ENCODE assay signal across 8 mouse cellular contexts in the genomic region with DNA sequence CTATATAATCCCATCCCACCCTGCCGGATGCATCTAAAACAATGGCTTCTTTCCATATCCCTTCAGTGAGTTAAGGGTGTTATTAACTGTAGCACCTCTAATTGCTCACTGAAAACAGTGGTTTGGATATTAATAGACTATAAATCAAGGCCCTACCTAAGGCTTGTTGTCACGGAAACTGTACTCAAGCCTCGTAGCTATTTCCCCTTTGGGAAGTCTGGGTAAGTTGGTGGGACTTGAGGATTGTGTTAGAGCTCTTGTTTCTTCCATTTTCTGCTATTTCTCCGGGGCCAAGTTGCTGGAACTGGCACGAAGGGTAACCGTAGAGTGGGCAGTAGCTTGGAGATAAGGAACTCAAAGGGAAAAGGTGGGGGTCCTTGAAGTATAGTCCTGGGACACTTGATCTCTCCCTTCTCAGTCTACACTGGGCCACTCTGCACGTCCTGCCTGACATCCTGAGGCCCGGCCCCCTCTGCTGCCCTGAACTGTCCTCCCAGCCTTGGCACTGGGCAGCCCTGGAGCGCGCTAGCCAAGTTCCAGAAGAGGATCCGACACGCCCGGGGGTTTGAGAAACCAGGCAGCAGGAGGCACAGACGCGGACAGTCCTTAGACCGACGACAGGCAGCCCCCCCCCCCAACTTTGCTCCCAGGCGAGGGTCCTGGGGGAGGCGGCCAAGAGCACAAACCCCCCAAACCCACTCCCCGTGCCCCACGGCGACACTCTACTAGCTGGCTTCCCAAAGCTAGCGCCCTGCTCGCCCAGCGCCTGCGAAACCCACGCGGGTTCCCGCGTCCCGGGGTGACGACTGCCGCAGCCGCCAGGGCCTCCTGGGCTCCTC. TPM values are rescaled to one million over a fixed set of nuclear protein-coding genes. Genes with fewer than 3 reads are reported as not detected.
A peak's percentile ranks its signal among the peaks of the same experiment; 100 is the strongest.
DNase-seq lines count a peak whose midpoint lies in the region; ATAC-seq and TF ChIP-seq lines count a peak whose summit lies in the region.

No protein-coding gene starts in this region.

- no peaks in the 10 kb centered on the region for H3K36me3 ChIP-seq in forebrain, embryonic 10.5 days (replicated peaks)
- no peaks in the 10 kb centered on the region for H3K36me3 ChIP-seq in spleen, adult 2 months (ENCODE audit: control insufficient read depth, insufficient read depth, low read length)

- TF ChIP-seq CTCF in spleen, adult 2 months (IDR thresholded peaks at IDR 0.05; ENCODE audit: extremely low read depth, insufficient read depth, insufficient read length, insufficient replicate concordance): no peak

- H3K27ac ChIP-seq in forebrain, embryonic 10.5 days: peak overlapping the region; percentile 84
- H3K27ac ChIP-seq in spleen, adult 2 months (ENCODE audit: insufficient read depth, low read length): peak overlapping the region; percentile 5; the same call in 1 of the 2 replicates

- H3K4me3 ChIP-seq in forebrain, embryonic 10.5 days: peak overlapping the region; percentile 84
- H3K4me3 ChIP-seq in spleen, adult 2 months (ENCODE audit: extremely low read depth, insufficient read depth, insufficient read length): peak overlapping the region; percentile 77

- DNase-seq in adrenal gland, adult 18-20 months (ENCODE audit: low spot score in 2 of 2): peak; percentile 38 to 44
- DNase-seq in c-Kit-positive CD71-positive TER-119-positive erythroid progenitor cells, embryonic 14.5 days (ENCODE audit: low spot score): peak; percentile 40
- DNase-seq in forebrain, embryonic 10.5 days (ENCODE audit: extremely low spot score, low spot score): peak; percentile 31
- DNase-seq in heart, postnatal 10 days: peak; percentile 81 to 85
- DNase-seq in kidney, postnatal 25 days: peak; percentile 41 to 58
- DNase-seq in lung, postnatal 25 days (ENCODE audit: low spot score): peak; percentile 14
- no peak for DNase-seq in spleen, adult 2 months (ENCODE audit: low read depth in 1 of 2, low spot score in 2 of 2)

- TF ChIP-seq POLR2A in spleen, adult 2 months (IDR thresholded peaks at IDR 0.05; ENCODE audit: low read depth, low read length): no peak

- peaks cover 29% of the 10 kb centered on the region for H3K4me1 ChIP-seq in forebrain, embryonic 10.5 days
- peaks cover 7% of the 10 kb centered on the region for H3K4me1 ChIP-seq in spleen, adult 2 months (ENCODE audit: control insufficient read depth, insufficient read depth, insufficient read length)

- intact Hi-C loops in heart, postnatal 10 days (cut with DNase I): loop anchor here (2.0 to 5.0 kb wide), 2 partner anchors 37 to 58 kb away; no protein-coding TSS in a partner anchor

- no peaks in the 10 kb centered on the region for H3K9me3 ChIP-seq in forebrain, embryonic 10.5 days

- ATAC-seq in CD4-positive, CD25-positive, alpha-beta regulatory T cell, adult 4 months: no peak

- WGBS in forebrain, embryonic 10.5 days: 3% methylated on average over 34 of the region's 34 CpGs
- 10% methylated on average over 34 of the region's 34 CpGs for WGBS in spleen, adult 2 months

- H3K27me3 ChIP-seq in forebrain, embryonic 10.5 days (ENCODE audit: poor library complexity, severe bottlenecking): peaks cover 100% of the 10 kb centered on the region
- H3K27me3 ChIP-seq in spleen, adult 2 months (ENCODE audit: control insufficient read depth, insufficient read depth, low read length): peaks cover 18% of the 10 kb centered on the region

RNA-seq across cellular contexts. Expression of gene Sptb, which starts 1.2 kb away (rescaled TPM):
- total RNA-seq in adrenal gland, adult 18-20 months (2021): 10 to 100 TPM in 1 of 2 experiments, 1 to 10 TPM in 1; 9.8 to 51.4 TPM
- polyA plus RNA-seq in forebrain, embryonic 10.5 days (2016; fragmentation: Nextera tagmentation; extraction: Ambion mirVana): 3.5 and 5.4 TPM in 2 replicates
- total RNA-seq in heart, postnatal 10 days (2021): 10 to 100 TPM; 59.0 to 60.3 TPM
- 18.1 and 18.9 TPM in 2 replicates for polyA plus RNA-seq in spleen, adult 2 months (2012; rRNA removed)
- under 1 TPM; 0.23 to 0.44 TPM for polyA plus RNA-seq in CD4-positive, CD25-positive, alpha-beta regulatory T cell, adult 4 months (2017; shearing (Covaris generic))

RNA-seq across cellular contexts. Expression of gene Churc1, which starts 56.2 kb away (rescaled TPM):
- total RNA-seq in adrenal gland, adult 18-20 months (2021): 10 to 100 TPM; 74.5 to 78.6 TPM
- polyA plus RNA-seq in forebrain, embryonic 10.5 days (2016; fragmentation: Nextera tagmentation; extraction: Ambion mirVana): 115 and 125 TPM in 2 replicates
- 10 to 100 TPM; 77.9 to 91.3 TPM for total RNA-seq in heart, postnatal 10 days (2021)
- polyA plus RNA-seq in spleen, adult 2 months (2012; rRNA removed): 15.5 and 25.6 TPM in 2 replicates
- polyA plus RNA-seq in CD4-positive, CD25-positive, alpha-beta regulatory T cell, adult 4 months (2017; shearing (Covaris generic)): 100 to 1,000 TPM; 129 to 145 TPM

RNA-seq across cellular contexts. Expression of gene Fntb, which starts 56.2 kb away (rescaled TPM):
- total RNA-seq in adrenal gland, adult 18-20 months (2021): 10 to 100 TPM; 12.8 to 14.9 TPM
- 44.7 and 45.1 TPM in 2 replicates for polyA plus RNA-seq in forebrain, embryonic 10.5 days (2016; fragmentation: Nextera tagmentation; extraction: Ambion mirVana)
- 10 to 100 TPM; 14.7 to 15.4 TPM for total RNA-seq in heart, postnatal 10 days (2021)
- 18.7 and 19.8 TPM in 2 replicates for polyA plus RNA-seq in spleen, adult 2 months (2012; rRNA removed)
- 10 to 100 TPM; 28.8 to 30.3 TPM for polyA plus RNA-seq in CD4-positive, CD25-positive, alpha-beta regulatory T cell, adult 4 months (2017; shearing (Covaris generic))

Comparison
In these comparisons a context has a peak if more than half of its experiments do, and no peak if none do; other contexts are left out.
1. DNase-seq: peak in adrenal gland, adult 18-20 months (2 of 2), c-Kit-positive CD71-positive TER-119-positive erythroid progenitor cells, embryonic 14.5 days (single experiment), forebrain, embryonic 10.5 days (single experiment), heart, postnatal 10 days (2 of 2), kidney, postnatal 25 days (2 of 2) and lung, postnatal 25 days (single experiment); none in spleen, adult 2 months (0 of 2).